Mouse (Mus musculus): ENCODE data around the gene Helz. TPM values are rescaled to one million over a fixed set of nuclear protein-coding genes. Genes with fewer than 3 reads are reported as not detected.

The Helz gene
- polyA plus RNA-seq, 1 experiment from 2014 or later: 29.8 TPM

GRCm38 (mm10) chr11:107662666-107663065 lies 114.9 kb downstream of the Helz start:
- H3K4me2 ChIP-seq (replicated peaks; ENCODE audit: low read depth, low read length): no peak overlapping the region
- no peak for ATAC-seq (ENCODE audit: low FRiP score, low TSS enrichment)
- H3K9me3 ChIP-seq (ENCODE audit: control insufficient read depth, low read length): no peaks in the 10 kb centered on the region
- H3K27ac ChIP-seq (ENCODE audit: low read depth, low read length): no peak overlapping the region
- no peak overlapping the region for H3K4me3 ChIP-seq (ENCODE audit: low read length)
- H3K9ac ChIP-seq (ENCODE audit: low read depth, low read length): no peak overlapping the region
- peaks cover 72% of the 10 kb centered on the region for H3K36me3 ChIP-seq (ENCODE audit: control insufficient read depth, insufficient read depth, low read length)
- H3K4me1 ChIP-seq (ENCODE audit: control insufficient read depth, insufficient read depth, low read length): no peaks in the 10 kb centered on the region
- H3K27me3 ChIP-seq (ENCODE audit: control insufficient read depth, insufficient read depth, low read length): no peaks in the 10 kb centered on the region
- WGBS: 73% methylated on average over 5 of the region's 5 CpGs

GRCm38 (mm10) chr11:107667542-107667941 lies 119.8 kb downstream of the Helz start:
- H3K9ac ChIP-seq (ENCODE audit: low read depth, low read length): no peak overlapping the region
- peaks cover 85% of the 10 kb centered on the region for H3K36me3 ChIP-seq (ENCODE audit: control insufficient read depth, insufficient read depth, low read length)
- no peak overlapping the region for H3K4me3 ChIP-seq (ENCODE audit: low read length)
- H3K4me1 ChIP-seq (ENCODE audit: control insufficient read depth, insufficient read depth, low read length): no peaks in the 10 kb centered on the region
- no peaks in the 10 kb centered on the region for H3K27me3 ChIP-seq (ENCODE audit: control insufficient read depth, insufficient read depth, low read length)
- H3K4me2 ChIP-seq (replicated peaks; ENCODE audit: low read depth, low read length): no peak overlapping the region
- H3K9me3 ChIP-seq (ENCODE audit: control insufficient read depth, low read length): no peaks in the 10 kb centered on the region
- WGBS: 65% methylated on average over 2 of the region's 2 CpGs
- ATAC-seq (ENCODE audit: low FRiP score, low TSS enrichment): no peak
- no peak overlapping the region for H3K27ac ChIP-seq (ENCODE audit: low read depth, low read length)

- no peak overlapping the region for H3K4me3 ChIP-seq (ENCODE audit: low read length)
- ATAC-seq (ENCODE audit: low FRiP score, low TSS enrichment): no peak
- H3K4me1 ChIP-seq (ENCODE audit: control insufficient read depth, insufficient read depth, low read length): no peaks in the 10 kb centered on the region
- WGBS: 89% methylated on average over 6 of the region's 6 CpGs
- no peaks in the 10 kb centered on the region for H3K9me3 ChIP-seq (ENCODE audit: control insufficient read depth, low read length)
- H3K27ac ChIP-seq (ENCODE audit: low read depth, low read length): no peak overlapping the region
- H3K9ac ChIP-seq (ENCODE audit: low read depth, low read length): no peak overlapping the region
- H3K36me3 ChIP-seq (ENCODE audit: control insufficient read depth, insufficient read depth, low read length): peaks cover 84% of the 10 kb centered on the region
- no peaks in the 10 kb centered on the region for H3K27me3 ChIP-seq (ENCODE audit: control insufficient read depth, insufficient read depth, low read length)
- H3K4me2 ChIP-seq (replicated peaks; ENCODE audit: low read depth, low read length): no peak overlapping the region
Measured at GRCm38 (mm10) chr11:107668223-107668622, 120.5 kb downstream of the Helz start.

GRCm38 (mm10) chr11:107668977-107669376 lies 121.2 kb downstream of the Helz start:
- no peak overlapping the region for H3K27ac ChIP-seq (ENCODE audit: low read depth, low read length)
- no peaks in the 10 kb centered on the region for H3K4me1 ChIP-seq (ENCODE audit: control insufficient read depth, insufficient read depth, low read length)
- no peak overlapping the region for H3K4me3 ChIP-seq (ENCODE audit: low read length)
- H3K9me3 ChIP-seq (ENCODE audit: control insufficient read depth, low read length): no peaks in the 10 kb centered on the region
- H3K4me2 ChIP-seq (replicated peaks; ENCODE audit: low read depth, low read length): no peak overlapping the region
- WGBS: 79% methylated on average over 4 of the region's 4 CpGs
- peaks cover 86% of the 10 kb centered on the region for H3K36me3 ChIP-seq (ENCODE audit: control insufficient read depth, insufficient read depth, low read length)
- H3K27me3 ChIP-seq (ENCODE audit: control insufficient read depth, insufficient read depth, low read length): no peaks in the 10 kb centered on the region
- no peak overlapping the region for H3K9ac ChIP-seq (ENCODE audit: low read depth, low read length)
- no peak for ATAC-seq (ENCODE audit: low FRiP score, low TSS enrichment)

GRCm38 (mm10) chr11:107674006-107674405 lies 126.3 kb downstream of the Helz start:
- Histone ChIP-seq H3K9ac (ENCODE audit: low read depth, low read length) (no peak overlapping the region), H3K27ac (ENCODE audit: low read depth, low read length) (no peak overlapping the region), H3K4me1 (ENCODE audit: control insufficient read depth, insufficient read depth, low read length) (no peaks in the 10 kb centered on the region), H3K9me3 (ENCODE audit: control insufficient read depth, low read length) (no peaks in the 10 kb centered on the region), H3K36me3 (ENCODE audit: control insufficient read depth, insufficient read depth, low read length) (peaks cover 46% of the 10 kb centered on the region), H3K4me3 (ENCODE audit: low read length) (no peak overlapping the region), H3K4me2 (replicated peaks; ENCODE audit: low read depth, low read length) (no peak overlapping the region), H3K27me3 (ENCODE audit: control insufficient read depth, insufficient read depth, low read length) (no peaks in the 10 kb centered on the region)
- ATAC-seq (ENCODE audit: low FRiP score, low TSS enrichment): no peak
- WGBS: 82% methylated on average over 5 of the region's 5 CpGs

- H3K9me3 ChIP-seq (ENCODE audit: control insufficient read depth, low read length): no peaks in the 10 kb centered on the region
- H3K4me3 ChIP-seq (ENCODE audit: low read length): no peak overlapping the region
- ATAC-seq (ENCODE audit: low FRiP score, low TSS enrichment): no peak
- H3K27me3 ChIP-seq (ENCODE audit: control insufficient read depth, insufficient read depth, low read length): no peaks in the 10 kb centered on the region
- no peak overlapping the region for H3K4me2 ChIP-seq (replicated peaks; ENCODE audit: low read depth, low read length)
- 93% methylated on average over 8 of the region's 8 CpGs for WGBS
- peaks cover 42% of the 10 kb centered on the region for H3K36me3 ChIP-seq (ENCODE audit: control insufficient read depth, insufficient read depth, low read length)
- H3K4me1 ChIP-seq (ENCODE audit: control insufficient read depth, insufficient read depth, low read length): no peaks in the 10 kb centered on the region
- H3K27ac ChIP-seq (ENCODE audit: low read depth, low read length): no peak overlapping the region
- no peak overlapping the region for H3K9ac ChIP-seq (ENCODE audit: low read depth, low read length)
Measured at GRCm38 (mm10) chr11:107674601-107675000, 126.9 kb downstream of the Helz start.

- peaks cover 36% of the 10 kb centered on the region for H3K36me3 ChIP-seq (ENCODE audit: control insufficient read depth, insufficient read depth, low read length)
- ATAC-seq (ENCODE audit: low FRiP score, low TSS enrichment): no peak
- no peaks in the 10 kb centered on the region for H3K9me3 ChIP-seq (ENCODE audit: control insufficient read depth, low read length)
- H3K27ac ChIP-seq (ENCODE audit: low read depth, low read length): peak overlapping the region; percentile 7; the same call in 1 of the 2 replicates
- no peak overlapping the region for H3K4me2 ChIP-seq (replicated peaks; ENCODE audit: low read depth, low read length)
- no peak overlapping the region for H3K9ac ChIP-seq (ENCODE audit: low read depth, low read length)
- WGBS: 90% methylated on average over 10 of the region's 10 CpGs
- H3K27me3 ChIP-seq (ENCODE audit: control insufficient read depth, insufficient read depth, low read length): no peaks in the 10 kb centered on the region
- no peaks in the 10 kb centered on the region for H3K4me1 ChIP-seq (ENCODE audit: control insufficient read depth, insufficient read depth, low read length)
- no peak overlapping the region for H3K4me3 ChIP-seq (ENCODE audit: low read length)
Measured at GRCm38 (mm10) chr11:107675246-107675645, 127.5 kb downstream of the Helz start.

GRCm38 (mm10) chr11:107676207-107676940 lies 128.6 kb downstream of the Helz start:
- no peak overlapping the region for H3K27ac ChIP-seq (ENCODE audit: low read depth, low read length)
- no peak overlapping the region for H3K4me2 ChIP-seq (replicated peaks; ENCODE audit: low read depth, low read length)
- ATAC-seq (ENCODE audit: low FRiP score, low TSS enrichment): no peak
- H3K4me3 ChIP-seq (ENCODE audit: low read length): no peak overlapping the region
- no peaks in the 10 kb centered on the region for H3K27me3 ChIP-seq (ENCODE audit: control insufficient read depth, insufficient read depth, low read length)
- WGBS: 73% methylated on average over 17 of the region's 17 CpGs
- no peaks in the 10 kb centered on the region for H3K9me3 ChIP-seq (ENCODE audit: control insufficient read depth, low read length)
- H3K36me3 ChIP-seq (ENCODE audit: control insufficient read depth, insufficient read depth, low read length): peaks cover 26% of the 10 kb centered on the region
- H3K4me1 ChIP-seq (ENCODE audit: control insufficient read depth, insufficient read depth, low read length): no peaks in the 10 kb centered on the region
- H3K9ac ChIP-seq (ENCODE audit: low read depth, low read length): no peak overlapping the region

GRCm38 (mm10) chr11:107682694-107683355 lies 135.1 kb downstream of the Helz start:
- no peak overlapping the region for H3K4me3 ChIP-seq (ENCODE audit: low read length)
- H3K9ac ChIP-seq (ENCODE audit: low read depth, low read length): no peak overlapping the region
- 71% methylated on average over 9 of the region's 9 CpGs for whole genome bisulfite sequencing
- H3K36me3 ChIP-seq (ENCODE audit: control insufficient read depth, insufficient read depth, low read length): peaks cover 27% of the 10 kb centered on the region
- ATAC-seq (ENCODE audit: low FRiP score, low TSS enrichment): no peak
- no peaks in the 10 kb centered on the region for H3K4me1 ChIP-seq (ENCODE audit: control insufficient read depth, insufficient read depth, low read length)
- H3K27ac ChIP-seq (ENCODE audit: low read depth, low read length): no peak overlapping the region
- no peak overlapping the region for H3K4me2 ChIP-seq (replicated peaks; ENCODE audit: low read depth, low read length)
- H3K9me3 ChIP-seq (ENCODE audit: control insufficient read depth, low read length): no peaks in the 10 kb centered on the region
- H3K27me3 ChIP-seq (ENCODE audit: control insufficient read depth, insufficient read depth, low read length): no peaks in the 10 kb centered on the region

Measured in kidney, embryonic 14.5 days (tissue).